Mouse (Mus musculus) adrenal gland, adult 2 months (tissue): ENCODE measurements around the gene Lpin2. TPM values are rescaled to one million over a fixed set of nuclear protein-coding genes. Genes with fewer than 3 reads are reported as not detected.

Source experiments
- DNase-seq: peaks from one replicate; pipeline ENCODE4 v3.0.0; 2021
- polyA plus RNA-seq: library from polyadenylated mRNA; depleted of rRNA; stranded (reverse); fragments of >200 nt; gene quantifications from 2 replicates; pipeline ENCODE4 v1.2.3, GENCODE M21; 2012
- total RNA-seq, 2 experiments: library from RNA; stranded (reverse); gene quantifications; 2 replicates each; pipeline ENCODE4 v1.2.3; 2021

Gene Lpin2
- total and polyA plus RNA-seq, 3 experiments: 8.2 to 43.0 (median 38.1) TPM

DNA sequence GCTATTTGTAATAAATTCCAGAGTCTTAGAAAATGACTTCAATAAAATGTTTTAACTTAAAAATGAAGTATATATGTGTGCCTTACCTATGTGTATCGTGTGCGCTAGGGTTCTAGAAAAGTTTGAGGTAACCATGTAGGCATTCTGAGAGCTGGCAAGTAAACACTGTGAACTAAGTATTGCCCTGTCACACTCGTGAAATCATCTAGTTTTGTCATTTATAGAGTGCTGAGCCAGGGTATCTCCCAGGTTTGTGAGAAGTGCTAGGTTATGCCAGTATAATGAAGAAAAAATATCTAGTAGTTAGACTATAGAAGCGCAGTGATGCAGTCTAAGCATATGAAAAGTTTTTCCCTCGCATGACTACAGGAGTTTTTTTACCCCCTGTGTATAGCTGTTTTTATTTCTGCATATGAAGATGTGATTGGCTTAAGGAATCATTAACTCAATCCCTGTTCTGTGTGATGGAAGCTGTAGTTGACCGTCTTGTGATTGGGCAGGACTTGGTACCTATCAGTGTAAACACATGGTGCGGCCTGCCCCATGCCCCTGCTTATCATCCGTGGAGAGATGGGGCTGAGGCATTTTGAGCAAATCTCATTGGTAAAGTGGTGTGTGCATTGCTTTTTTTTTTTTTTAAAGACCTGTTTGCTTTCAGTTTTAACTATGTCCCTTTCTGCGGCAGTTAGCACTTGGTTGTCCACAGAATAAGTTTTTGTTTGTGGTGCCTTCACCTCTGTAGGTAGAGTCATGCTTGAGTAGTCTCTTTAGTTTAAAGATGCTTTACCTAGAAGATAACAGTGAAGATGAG is 21.8 kb downstream of the Lpin2 start:
- no peak for DNase-seq

DNA sequence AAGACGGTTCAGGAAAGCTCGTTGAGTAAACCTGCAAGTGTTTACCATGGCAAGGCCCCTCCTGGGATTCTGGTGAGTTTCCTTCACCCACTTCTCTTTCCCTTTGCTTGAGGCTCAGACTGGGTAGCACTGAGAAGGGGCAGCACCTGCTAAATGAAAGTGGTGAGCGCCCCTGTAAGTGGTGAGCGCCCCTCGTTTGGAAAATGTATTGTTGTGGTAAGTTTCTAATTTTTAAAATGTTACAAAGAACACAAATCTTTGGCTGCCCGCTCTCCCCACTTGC is 22.4 kb downstream of the Lpin2 start:
- no peak for DNase-seq

GRCm38 (mm10) chr17:71206136-71206893 is 24.0 kb downstream of the Lpin2 start:
- peak; percentile 38 for DNase-seq

DNA sequence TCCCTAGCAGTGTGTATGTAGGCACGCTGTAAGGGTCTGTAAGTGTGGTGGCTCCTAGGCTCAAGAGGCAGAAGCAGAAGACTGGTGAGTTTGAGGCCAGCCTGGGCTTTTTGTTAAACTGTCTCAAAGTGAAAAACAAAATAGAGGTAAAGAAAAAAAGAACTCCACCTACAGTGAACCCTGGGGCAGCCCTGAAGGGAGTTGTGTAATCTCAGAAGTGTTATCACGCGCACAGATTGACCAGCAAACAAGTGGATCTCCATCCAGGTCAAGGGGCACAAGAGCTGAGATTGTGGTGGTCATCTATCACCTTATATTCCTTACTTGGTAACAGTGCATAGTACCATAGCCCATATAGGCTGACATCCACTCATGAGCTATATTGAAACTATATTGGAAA is 24.9 kb downstream of the Lpin2 start:
- no peak for DNase-seq

GRCm38 (mm10) chr17:71208376-71208775 is 26.0 kb downstream of the Lpin2 start:
- DNase-seq: no peak

DNA sequence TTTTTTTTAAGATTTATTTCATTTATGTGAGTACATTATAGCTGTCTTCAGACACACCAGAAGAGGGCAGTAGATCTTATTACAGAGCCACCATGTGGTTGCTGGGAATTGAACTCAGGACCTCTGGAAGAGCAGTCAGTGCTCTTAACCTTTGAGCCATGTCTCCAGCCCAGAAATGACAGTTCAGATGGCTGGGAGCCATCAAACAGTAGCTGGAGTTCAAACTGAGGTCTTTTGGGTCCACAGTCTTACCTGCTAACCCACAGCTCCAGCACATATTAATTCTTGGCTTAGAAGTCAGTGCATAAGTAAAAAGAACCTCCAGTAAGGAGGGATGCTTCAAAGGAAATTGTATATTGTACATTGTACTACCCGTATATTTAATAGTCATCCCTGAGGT is 26.6 kb downstream of the Lpin2 start:
- DNase-seq: no peak

- no peak for DNase-seq
Measured at GRCm38 (mm10) chr17:71209936-71210335, 27.6 kb downstream of the Lpin2 start.

DNA sequence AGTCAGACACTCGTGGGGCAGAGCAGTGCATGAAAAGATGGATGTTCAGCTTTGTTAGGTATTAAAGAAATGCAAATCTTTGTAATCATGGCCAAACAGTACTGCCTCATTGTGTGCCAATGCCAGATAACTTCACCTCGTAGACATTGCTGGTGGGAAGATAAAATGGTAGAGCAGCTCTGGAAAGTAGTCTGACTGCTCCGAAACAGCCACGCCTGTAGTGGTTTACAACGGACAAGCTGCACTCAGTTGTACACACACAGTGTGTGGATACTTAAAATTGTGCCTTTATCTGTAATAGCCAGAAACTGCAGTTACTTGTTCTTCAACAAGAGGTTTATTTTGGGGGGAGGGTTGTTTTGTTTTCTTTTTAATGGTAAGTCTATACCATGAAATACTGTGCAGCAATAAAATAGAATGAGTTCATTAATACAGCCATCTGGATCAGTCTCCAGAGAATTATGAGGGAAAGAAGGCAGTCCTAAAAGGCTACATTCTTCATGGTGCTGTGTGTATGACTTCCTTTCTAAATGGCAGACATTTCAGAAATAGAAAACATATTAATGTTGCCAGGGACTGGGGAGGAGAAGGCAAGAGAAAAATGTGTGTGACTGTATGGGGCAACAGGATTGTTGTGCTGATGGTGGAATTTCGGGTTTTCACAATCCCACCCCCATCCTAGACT is 29.7 kb downstream of the Lpin2 start:
- DNase-seq: no peak

GRCm38 (mm10) chr17:71213666-71214065 is 31.3 kb downstream of the Lpin2 start:
- no peak for DNase-seq

DNA sequence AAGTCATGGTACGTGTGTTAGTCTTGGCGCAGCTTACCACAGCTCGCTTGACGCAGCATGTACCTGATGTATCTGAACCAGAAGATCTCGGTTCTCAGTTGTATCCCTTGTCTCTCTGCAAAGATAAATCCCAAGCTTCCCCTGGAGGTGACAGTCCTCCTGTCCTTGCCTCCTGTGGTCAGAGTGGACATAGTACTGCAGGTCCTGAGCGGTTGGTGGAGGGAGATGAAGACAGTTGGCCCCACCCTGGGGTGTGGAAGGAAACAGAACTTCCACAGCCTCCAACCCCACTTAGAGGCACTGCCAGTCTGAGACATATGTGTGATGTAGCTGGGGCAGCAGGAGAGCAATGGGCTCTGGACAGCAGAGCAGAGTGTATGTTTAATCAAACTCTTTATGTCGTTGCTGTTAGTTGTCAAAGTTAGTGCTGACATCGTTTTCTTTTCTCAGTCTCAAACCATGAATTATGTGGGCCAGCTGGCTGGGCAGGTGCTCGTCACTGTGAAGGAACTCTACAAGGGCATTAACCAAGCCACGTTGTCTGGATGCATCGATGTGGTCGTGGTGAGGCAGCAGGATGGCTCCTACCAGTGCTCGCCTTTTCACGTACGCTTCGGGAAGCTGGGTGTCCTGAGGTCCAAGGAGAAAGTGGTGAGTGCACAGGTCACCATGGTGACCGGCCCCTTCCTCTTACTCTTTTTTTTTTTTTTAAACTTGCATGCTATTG is 32.3 kb downstream of the Lpin2 start:
- DNase-seq: no peak

DNA sequence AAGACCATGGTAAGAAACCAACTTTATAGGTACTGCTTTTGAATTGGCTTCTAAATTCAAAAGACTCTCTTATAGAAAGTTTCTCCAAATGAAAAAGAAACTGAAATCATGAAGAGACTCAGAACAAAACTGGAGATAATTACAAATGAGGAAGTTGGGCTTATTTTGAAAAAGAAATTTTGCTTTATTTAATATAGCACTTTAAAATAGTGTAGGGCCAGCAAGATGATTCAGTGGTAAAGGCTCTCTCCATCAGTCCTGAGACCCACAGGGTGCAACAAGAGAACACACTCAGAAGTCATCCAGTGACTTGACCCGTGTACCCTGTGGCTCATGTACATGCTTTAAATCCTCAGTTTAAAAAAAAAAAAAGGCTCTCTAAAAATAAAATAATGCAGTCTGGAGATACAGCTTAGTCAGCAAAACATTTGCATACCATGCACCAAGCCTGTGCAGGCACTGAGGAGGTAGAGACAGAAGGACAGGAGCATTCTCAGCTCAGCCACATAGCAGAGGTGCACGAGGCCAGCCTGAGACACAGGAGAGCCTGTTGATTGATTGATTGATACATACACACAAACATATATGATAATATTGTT is 33.0 kb downstream of the Lpin2 start:
- DNase-seq: no peak

DNA sequence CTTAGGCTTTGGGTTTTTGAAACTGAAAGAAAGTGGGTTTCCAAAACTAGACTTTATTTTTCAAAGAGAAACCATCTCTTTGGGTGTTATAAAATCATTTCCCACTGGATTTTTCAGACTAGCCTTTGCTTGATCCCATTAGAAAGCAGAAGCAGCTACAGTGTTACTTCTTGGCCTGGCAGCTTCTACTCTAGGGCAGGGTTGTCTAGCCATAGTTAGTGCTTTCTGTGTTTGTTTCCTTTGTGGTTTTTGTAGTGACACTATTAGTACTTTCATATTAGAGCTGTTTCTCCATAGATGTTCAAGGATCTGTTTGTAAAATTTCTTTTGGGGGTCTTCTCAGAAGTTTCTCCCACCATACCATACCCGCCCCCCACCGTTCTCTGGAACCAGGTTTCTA is 33.9 kb downstream of the Lpin2 start:
- no peak for DNase-seq

GRCm38 (mm10) chr17:71217111-71217685 is 34.8 kb downstream of the Lpin2 start:
- no peak for DNase-seq

DNA sequence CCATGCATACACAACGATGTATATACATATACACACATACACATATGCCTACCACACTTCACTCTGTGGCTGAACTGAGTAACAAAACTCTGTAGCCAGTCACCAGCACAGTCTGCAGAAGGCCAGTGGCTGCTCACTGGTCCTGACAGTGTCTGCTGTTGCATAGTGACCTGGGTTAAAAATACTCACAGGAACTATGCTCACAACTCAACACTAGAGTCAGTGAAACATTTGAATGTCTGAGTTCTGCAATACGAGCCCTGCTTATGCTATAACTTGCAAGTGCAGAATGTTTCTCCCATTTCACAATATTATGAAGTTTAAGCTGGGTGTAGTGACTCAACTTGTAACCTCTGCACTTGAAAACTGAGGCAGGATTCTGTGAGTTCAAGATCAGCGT is 39.0 kb downstream of the Lpin2 start:
- no peak for DNase-seq

DNA sequence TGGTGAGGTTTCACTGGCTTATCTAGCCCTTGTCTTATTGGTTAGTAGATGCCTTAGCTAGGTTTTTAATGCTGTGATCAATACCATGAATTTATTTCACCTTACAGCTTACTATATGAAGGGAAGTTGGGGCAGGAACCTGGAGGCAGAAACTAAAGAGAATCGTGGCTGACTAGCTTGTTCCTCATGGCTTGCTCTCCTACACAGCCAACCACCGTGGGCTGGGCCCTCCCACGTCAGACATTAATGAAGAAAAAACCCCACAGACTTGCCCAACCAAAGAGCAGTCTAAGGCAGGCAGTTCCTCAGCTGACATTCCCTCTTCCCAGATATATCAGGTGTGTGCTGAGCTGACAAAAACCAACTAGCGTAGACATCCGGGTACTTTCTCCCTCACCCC is 41.3 kb downstream of the Lpin2 start:
- no peak for DNase-seq

- DNase-seq: peak; percentile 80
Measured at GRCm38 (mm10) chr17:71224521-71224920, 42.2 kb downstream of the Lpin2 start.

GRCm38 (mm10) chr17:71225091-71225490 is 42.7 kb downstream of the Lpin2 start:
- DNase-seq: peak; percentile 22

DNA sequence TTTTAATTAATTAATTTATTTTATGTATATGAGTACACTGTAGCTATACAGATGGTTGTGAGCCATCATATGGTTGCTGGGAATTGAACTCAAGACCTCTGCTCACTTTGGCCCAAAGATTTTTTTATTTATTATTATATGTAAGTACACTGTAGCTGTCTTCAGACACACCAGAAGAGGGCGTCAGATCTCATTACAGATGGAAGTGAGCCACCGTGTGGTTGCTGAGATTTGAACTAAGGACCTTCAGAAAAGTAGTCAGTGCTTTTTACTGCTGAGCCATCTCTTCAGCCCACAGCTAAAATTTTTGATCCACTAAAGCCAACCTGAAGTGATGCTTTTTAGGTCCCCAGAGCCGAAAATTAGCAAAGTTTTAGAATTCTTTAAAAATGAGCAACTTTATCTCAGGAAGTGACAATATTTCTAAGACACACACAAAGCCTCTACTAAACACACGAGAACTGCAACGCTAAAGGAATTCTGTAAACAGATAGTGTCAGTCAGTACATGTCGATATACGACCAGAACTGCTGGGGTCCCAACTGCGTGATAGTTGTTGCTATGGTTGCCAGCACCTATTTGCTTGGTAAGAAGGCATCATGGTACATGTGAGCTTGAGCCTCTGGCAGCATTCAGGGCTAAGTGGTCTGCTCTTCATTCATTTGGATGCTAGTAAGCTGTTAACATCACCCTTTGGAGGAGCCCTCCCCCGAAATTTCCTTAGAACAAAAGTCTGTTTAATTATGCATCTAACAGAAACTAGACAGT is 45.0 kb downstream of the Lpin2 start:
- DNase-seq: no peak

- DNase-seq: no peak
Measured at GRCm38 (mm10) chr17:71228651-71229050, 46.3 kb downstream of the Lpin2 start.

GRCm38 (mm10) chr17:71230108-71230709 is 47.8 kb downstream of the Lpin2 start:
- no peak for DNase-seq
